ENCODE assay signal across 15 mouse cellular contexts in genomic region chr5:41371461-41371860, GRCm38 (mm10).
"Had no signal": no experiment of that assay in that cellular context is flagged by ENCODE, and none has a peak within 500 bp of the region (broad histone marks: within the 10 kb centered on the region; RNA-seq: fewer than 3 reads in every experiment).

No protein-coding gene starts in this region.

- DNase-seq: retina, postnatal 1 day; right cerebral cortex, adult 18-20 months; right cerebral cortex, postnatal 14 days; right cerebral cortex, postnatal 25 days; right cerebral cortex, postnatal 4 days; thymus, adult 18-20 months; thymus, adult 2 months; thymus, postnatal 14 days; thymus, postnatal 25 days; thymus, postnatal 36 days; thymus, postnatal 4 days had no signal

- H3K27ac ChIP-seq: neural tube, embryonic 13.5 days; neural tube, embryonic 15.5 days; stomach, embryonic 15.5 days; stomach, postnatal 0 days had no signal

- H3K4me3 ChIP-seq: neural tube, embryonic 13.5 days; neural tube, embryonic 15.5 days; stomach, embryonic 15.5 days had no signal
